Mouse (Mus musculus) spleen, adult 2 months (tissue): ENCODE measurements around the gene Lrrc8e. TPM values are rescaled to one million over a fixed set of nuclear protein-coding genes. Genes with fewer than 3 reads are reported as not detected.

Experiments
- DNase-seq, 2 experiments: peaks; one replicate each; pipeline versions ENCODE4 v3.0.0 to v3.0.0-alpha.2; 2012 to 2021; ENCODE audit warnings: low spot score in 2 of 2, low read depth in 1 of 2
- H3K27ac ChIP-seq: fragments of 200-500 bp; 2 replicates; pipeline ENCODE4 v1.5.1; 2012; ENCODE audit warnings: low read length, inconsistent platforms; ENCODE audit not compliant: insufficient read depth
- H3K27me3 ChIP-seq: fragments of 200-500 bp; 2 replicates; pipeline ENCODE4 v1.6.1; 2012; ENCODE audit warnings: mild to moderate bottlenecking, moderate library complexity, low read length, inconsistent platforms; ENCODE audit not compliant: control insufficient read depth, insufficient read depth
- H3K36me3 ChIP-seq: fragments of 200-500 bp; 2 replicates; pipeline ENCODE4 v1.6.1; 2012; ENCODE audit warnings: mild to moderate bottlenecking, low read length, inconsistent platforms; ENCODE audit not compliant: control insufficient read depth, insufficient read depth
- H3K4me1 ChIP-seq: fragments of 200-500 bp; 2 replicates; pipeline ENCODE4 v1.6.1; 2011; ENCODE audit warnings: inconsistent platforms; ENCODE audit not compliant: control insufficient read depth, insufficient read depth, insufficient read length
- H3K4me3 ChIP-seq: fragments of 200-500 bp; 2 replicates; pipeline ENCODE4 v1.5.1; 2011; ENCODE audit warnings: mild to moderate bottlenecking, inconsistent platforms; ENCODE audit not compliant: insufficient read depth, insufficient read length; ENCODE audit errors: extremely low read depth
- CTCF ChIP-seq: fragments of 200-500 bp; IDR thresholded peaks from 2 replicates; pipeline ENCODE4 v1.5.1; 2011; ENCODE audit warnings: mild to moderate bottlenecking, inconsistent platforms; ENCODE audit not compliant: insufficient read depth, insufficient read length, insufficient replicate concordance; ENCODE audit errors: extremely low read depth
- POLR2A ChIP-seq: fragments of 200-500 bp; IDR thresholded peaks from 2 replicates; pipeline ENCODE4 v1.6.1; 2011; ENCODE audit warnings: low read depth, low read length, inconsistent platforms
- WGBS: fragments of 180-500 bp; shearing (Covaris S2); methylation state at CpG from one replicate; pipeline ENCODE4 v1.1.7; 2018; 5-methylcytosine and 5-hydroxymethylcytosine counted together
- polyA plus RNA-seq: library from polyadenylated mRNA; depleted of rRNA; stranded (reverse); fragments of >200 nt; gene quantifications from 2 replicates; pipeline ENCODE4 v1.2.3, GENCODE M21; 2012; rRNA removed

The Lrrc8e gene
- polyA plus RNA-seq, 1 experiment = 0.06 TPM

- TF ChIP-seq CTCF (no peak), POLR2A (no peak)
- WGBS = 92% methylated on average over 15 of the region's 15 CpGs
- Histone ChIP-seq H3K27me3 (no peaks in the 10 kb centered on the region), H3K27ac (no peak overlapping the region), H3K4me3 (no peak overlapping the region), H3K36me3 (peaks cover 38% of the 10 kb centered on the region), H3K4me1 (no peaks in the 10 kb centered on the region)
- no peak for DNase-seq
These were observed 38.7 kb downstream of the Lrrc8e start for GRCm38 (mm10) chr8:4265160-4265914.

GRCm38 (mm10) chr8:4267627-4268026 lies 41.0 kb downstream of the Lrrc8e start:
- no peak overlapping the region for H3K4me3 ChIP-seq
- no peaks in the 10 kb centered on the region for H3K27me3 ChIP-seq
- H3K27ac ChIP-seq = no peak overlapping the region
- no peaks in the 10 kb centered on the region for H3K4me1 ChIP-seq
- peak; percentile 52; the same call in 1 of the 2 replicates for TF ChIP-seq CTCF
- no peak for TF ChIP-seq POLR2A
- H3K36me3 ChIP-seq = peaks cover 35% of the 10 kb centered on the region
- WGBS = 90% methylated on average over 15 of the region's 15 CpGs
- no peak for DNase-seq

GRCm38 (mm10) chr8:4269609-4270008 lies 43.0 kb downstream of the Lrrc8e start:
- DNase-seq = no peak
- no peak overlapping the region for H3K27ac ChIP-seq
- 94% methylated on average over 6 of the region's 6 CpGs for WGBS
- H3K4me1 ChIP-seq = no peaks in the 10 kb centered on the region
- no peak for TF ChIP-seq CTCF
- no peak for TF ChIP-seq POLR2A
- no peaks in the 10 kb centered on the region for H3K27me3 ChIP-seq
- peaks cover 33% of the 10 kb centered on the region for H3K36me3 ChIP-seq
- no peak overlapping the region for H3K4me3 ChIP-seq

- peak; percentile 58 for TF ChIP-seq POLR2A
- no peak for TF ChIP-seq CTCF
- WGBS = under 1% methylated on average over 39 of the region's 39 CpGs
- Histone ChIP-seq H3K27ac (peak within 1 kb of the TSS; percentile 61), H3K4me3 (peak within 1 kb of the TSS; percentile 74), H3K36me3 (peaks cover 5% of the 10 kb centered on the region; the same call in 1 of the 2 replicates), H3K4me1 (peaks cover 4% of the 10 kb centered on the region; the same call in 1 of the 2 replicates), H3K27me3 (no peaks in the 10 kb centered on the region)
- DNase-seq = peak; percentile 81 to 93
These were observed 48.9 kb downstream of the Lrrc8e start, which contains the start of gene Timm44 for GRCm38 (mm10) chr8:4275275-4276110. TSS of gene Timm44 (minus strand) at chr8:4275913.

GRCm38 (mm10) chr8:4276111-4276465 lies 49.5 kb downstream of the Lrrc8e start:
- WGBS = 22% methylated on average over 9 of the region's 9 CpGs
- peak overlapping the region; percentile 61 for H3K27ac ChIP-seq
- TF ChIP-seq POLR2A = no peak
- TF ChIP-seq CTCF = no peak
- no peak for DNase-seq
- peaks cover 5% of the 10 kb centered on the region; the same call in 1 of the 2 replicates for H3K36me3 ChIP-seq
- H3K4me3 ChIP-seq = peak overlapping the region; percentile 74
- no peaks in the 10 kb centered on the region for H3K27me3 ChIP-seq
- peaks cover 4% of the 10 kb centered on the region; the same call in 1 of the 2 replicates for H3K4me1 ChIP-seq

Other genes starting within 250 kb of the Lrrc8e start
- 2.8 and 10.7 TPM in 2 replicates for gene Cd209f, start 121.0 kb upstream of the Lrrc8e start, polyA plus RNA-seq
- 1.1 and 4.6 TPM in 2 replicates for gene Cd209g, start 92.7 kb upstream of the Lrrc8e start, polyA plus RNA-seq
- gene Evi5l, start 60.3 kb upstream of the Lrrc8e start, polyA plus RNA-seq = 10.2 and 12.9 TPM in 2 replicates
- 0.14 and 0.16 TPM in 2 replicates for gene Prr36, start 9.4 kb upstream of the Lrrc8e start, polyA plus RNA-seq
- 24.9 and 28.7 TPM in 2 replicates for gene Map2k7, start 11.9 kb downstream of the Lrrc8e start, polyA plus RNA-seq
- gene Gm49320, start 12.0 kb downstream of the Lrrc8e start, polyA plus RNA-seq = 0.63 and 1.2 TPM in 2 replicates
- gene Tgfbr3l, start 21.4 kb downstream of the Lrrc8e start, polyA plus RNA-seq = 13.9 and 25.2 TPM in 2 replicates
- gene Snapc2, start 26.3 kb downstream of the Lrrc8e start, polyA plus RNA-seq = 19.6 and 22.9 TPM in 2 replicates
- 4.1 and 4.4 TPM in 2 replicates for gene Ctxn1, start 32.4 kb downstream of the Lrrc8e start, polyA plus RNA-seq
- gene Timm44, start 49.1 kb downstream of the Lrrc8e start, polyA plus RNA-seq = 42.1 and 42.8 TPM in 2 replicates
- gene Ccl25, start 98.4 kb downstream of the Lrrc8e start, polyA plus RNA-seq = 1.6 and 1.7 TPM in 2 replicates
- gene Elavl1, start 98.6 kb downstream of the Lrrc8e start, polyA plus RNA-seq = 19.3 and 23.2 TPM in 2 replicates